Mouse (Mus musculus): ENCODE measurements around the gene Ablim1. TPM values are rescaled to one million over a fixed set of nuclear protein-coding genes. Genes with fewer than 3 reads are reported as not detected.
A peak's percentile ranks its signal among the peaks of the same experiment; 100 is the strongest.

Ablim1 gene
- total RNA-seq (2021): 10 to 100 TPM; 38.5 to 56.1 TPM
- long read RNA-seq, experiment 1, partial matches to known transcripts: 3 of 19 reads
- long read RNA-seq, experiment 1, other reads (novel, unspliced or antisense): 16 of 19 reads
- long read RNA-seq, experiment 2, partial matches to known transcripts: 1 of 22 reads
- long read RNA-seq, experiment 2, other reads (novel, unspliced or antisense): 21 of 22 reads

- Histone ChIP-seq H3K4me3 (peak within 1 kb of the TSS; percentile 87), H3K27ac (peak within 1 kb of the TSS; percentile 93)
- DNase-seq: peak; percentile 72
- peak; percentile 33 for TF ChIP-seq CTCF (IDR thresholded peaks at IDR 0.05)
- intact Hi-C loops (cut with DNase I): no loop called here
These were observed at the start of gene Ablim1 for GRCm38 (mm10) chr19:57314346-57315012. Gene Ablim1 (minus strand): TSS chr19:57314919.

GRCm38 (mm10) chr19:57363538-57363937, 48.8 kb upstream of the Ablim1 start:
- no peak for DNase-seq
- peak overlapping the region; percentile 90 for H3K4me3 ChIP-seq
- no peak for TF ChIP-seq CTCF (IDR thresholded peaks at IDR 0.05)
- peak overlapping the region; percentile 98 for H3K27ac ChIP-seq
- intact Hi-C loops (cut with DNase I): loop anchor here (10.0 kb wide), 1 partner anchor 549 kb away; no protein-coding TSS in a partner anchor

- no peak for DNase-seq
- H3K27ac ChIP-seq: peak overlapping the region; percentile 98
- TF ChIP-seq CTCF (IDR thresholded peaks at IDR 0.05): no peak
- intact Hi-C loops (cut with DNase I): loop anchor here (10.0 kb wide), 1 partner anchor 548 kb away; no protein-coding TSS in a partner anchor
- peak overlapping the region; percentile 90 for H3K4me3 ChIP-seq
These were observed 48.4 kb upstream of the Ablim1 start for GRCm38 (mm10) chr19:57363076-57363475.

- Histone ChIP-seq H3K4me3 (peak overlapping the region; percentile 90), H3K27ac (peak overlapping the region; percentile 98)
- TF ChIP-seq CTCF (IDR thresholded peaks at IDR 0.05): no peak
- peak; percentile 46 for DNase-seq
- intact Hi-C loops (cut with DNase I): loop anchor here (10.0 kb wide), 1 partner anchor 548 kb away; no protein-coding TSS in a partner anchor
These were observed 47.9 kb upstream of the Ablim1 start for GRCm38 (mm10) chr19:57362586-57362985.

- no peak for DNase-seq
- intact Hi-C loops (cut with DNase I): loop anchor here (10.0 kb wide), 1 partner anchor 547 kb away; no protein-coding TSS in a partner anchor
- peak overlapping the region; percentile 98 for H3K27ac ChIP-seq
- H3K4me3 ChIP-seq: peak overlapping the region; percentile 90
- TF ChIP-seq CTCF (IDR thresholded peaks at IDR 0.05): no peak
These were observed 47.2 kb upstream of the Ablim1 start for GRCm38 (mm10) chr19:57361939-57362307.

- Histone ChIP-seq H3K27ac (peak overlapping the region; percentile 98), H3K4me3 (peak overlapping the region; percentile 90)
- TF ChIP-seq CTCF (IDR thresholded peaks at IDR 0.05): no peak
- no peak for DNase-seq
- intact Hi-C loops (cut with DNase I): loop anchor here (10.0 kb wide), 1 partner anchor 547 kb away; no protein-coding TSS in a partner anchor
These were observed 46.6 kb upstream of the Ablim1 start for GRCm38 (mm10) chr19:57361131-57361938.

- intact Hi-C loops (cut with DNase I): loop anchor here (10.0 kb wide), 1 partner anchor 546 kb away; no protein-coding TSS in a partner anchor
These were observed 45.8 kb upstream of the Ablim1 start, which contains the start of gene Fam160b1 for GRCm38 (mm10) chr19:57360341-57361130. Gene Fam160b1 (plus strand): TSS chr19:57360680.

GRCm38 (mm10) chr19:57359701-57360326, 45.1 kb upstream of the Ablim1 start:
- DNase-seq: no peak
- TF ChIP-seq CTCF (IDR thresholded peaks at IDR 0.05): no peak
- intact Hi-C loops (cut with DNase I): loop anchor here (10.0 kb wide), 1 partner anchor 545 kb away; no protein-coding TSS in a partner anchor
- Histone ChIP-seq H3K4me3 (peak overlapping the region; percentile 90), H3K27ac (peak overlapping the region; percentile 88)

More at GRCm38 (mm10) chr19:57360341-57361130, 45.8 kb upstream of the Ablim1 start, which contains the start of gene Fam160b1:
- peak; percentile 97 for DNase-seq
- Histone ChIP-seq H3K27ac (peak within 1 kb of the TSS; percentile 98), H3K4me3 (peak within 1 kb of the TSS; percentile 90)
- TF ChIP-seq CTCF (IDR thresholded peaks at IDR 0.05): peak; percentile 83

- Histone ChIP-seq H3K27ac (peak overlapping the region; percentile 88), H3K4me3 (peak overlapping the region; percentile 90)
- no peak for TF ChIP-seq CTCF (IDR thresholded peaks at IDR 0.05)
- intact Hi-C loops (cut with DNase I): no loop called here
- no peak for DNase-seq
These were observed 44.3 kb upstream of the Ablim1 start for GRCm38 (mm10) chr19:57358836-57359598.

GRCm38 (mm10) chr19:57358322-57358721, 43.6 kb upstream of the Ablim1 start:
- peak; percentile 83 for DNase-seq
- peak; percentile 70 for TF ChIP-seq CTCF (IDR thresholded peaks at IDR 0.05)
- intact Hi-C loops (cut with DNase I): no loop called here
- H3K4me3 ChIP-seq: peak overlapping the region; percentile 90
- peak overlapping the region; percentile 88 for H3K27ac ChIP-seq
